Mouse (Mus musculus) G1E (cell line): Measurements from ENCODE around the gene Htt. TPM values are rescaled to one million over a fixed set of nuclear protein-coding genes. Genes with fewer than 3 reads are reported as not detected.
A peak's percentile ranks its signal among the peaks of the same experiment; 100 is the strongest.

Source experiments
- ATAC-seq: 2 replicates; pipeline ENCODE4 v1.8.0; 2016; ENCODE audit warnings: mild to moderate bottlenecking; ENCODE audit not compliant: insufficient number of reproducible peaks, poor library complexity, low FRiP score, severe bottlenecking; ENCODE audit errors: extremely low read depth
- DNase-seq: peaks from one replicate; pipeline ENCODE4 v3.0.0; 2012; ENCODE audit warnings: low spot score
- H3K27me3 ChIP-seq: 2 replicates; pipeline ENCODE4 v1.6.1; 2012; ENCODE audit warnings: mild to moderate bottlenecking, low read length, inconsistent platforms; ENCODE audit not compliant: insufficient read depth
- H3K36me3 ChIP-seq: replicated peaks from 2 replicates; pipeline ENCODE3; 2012; ENCODE audit warnings: mild to moderate bottlenecking, inconsistent platforms
- H3K4me1 ChIP-seq: 2 replicates; pipeline ENCODE4 v1.6.1; 2012; ENCODE audit warnings: low read depth, low read length, inconsistent platforms, mixed read lengths; ENCODE audit not compliant: insufficient read depth
- H3K4me3 ChIP-seq: 2 replicates; pipeline ENCODE4 v1.5.1; 2012; ENCODE audit warnings: low read depth, mild to moderate bottlenecking, inconsistent platforms, low read length, moderate library complexity, mixed read lengths
- H3K9me3 ChIP-seq: replicated peaks from 2 replicates; pipeline ENCODE4 v1.6.1; 2012; ENCODE audit warnings: inconsistent platforms
- CTCF ChIP-seq: IDR thresholded peaks from 2 replicates; pipeline ENCODE4 v1.5.1; 2012; ENCODE audit warnings: low read depth, low read length, inconsistent platforms, mixed read lengths
- GATA1 ChIP-seq: IDR thresholded peaks from 2 replicates; pipeline ENCODE4 v1.6.1; 2012; ENCODE audit warnings: borderline replicate concordance, low read length, inconsistent platforms, mixed read lengths
- GATA2 ChIP-seq: IDR thresholded peaks from 2 replicates; pipeline ENCODE4 v1.6.1; 2012; ENCODE audit warnings: low read depth, low read length, inconsistent platforms, borderline replicate concordance
- POLR2AphosphoS5 ChIP-seq: IDR thresholded peaks from 2 replicates; pipeline ENCODE4 v1.6.1; 2012; ENCODE audit warnings: low read depth, low read length, inconsistent platforms; ENCODE audit not compliant: insufficient replicate concordance
- TAL1 ChIP-seq: conservative IDR thresholded peaks from 2 replicates; pipeline ENCODE4 v1.6.1; 2012; ENCODE audit warnings: low read depth, low read length, inconsistent platforms, mixed read lengths
- polyA plus RNA-seq: library from polyadenylated mRNA; stranded (reverse); fragments of >175 nt; gene quantifications from 2 replicates; pipeline ENCODE4 v1.2.3, GENCODE M21; 2012
- total RNA-seq, 2 experiments: library from RNA; stranded (forward) in 1 of 2; stranded (reverse) in 1 of 2; fragments of 200-1000 nt in 1 of 2; fragments of >200 nt in 1 of 2; fragmentation: Nextera tagmentation in 1 of 2; gene quantifications; 2 replicates each; pipeline ENCODE4 v1.2.3; 2014 to 2017

Gene Htt
- total and polyA plus RNA-seq, 3 experiments: 4.9 to 51.1 (median 24.4) TPM

- H3K4me3 ChIP-seq: no peak overlapping the region
- TF ChIP-seq GATA1 (no peak), POLR2AphosphoS5 (no peak), GATA2 (no peak), CTCF (no peak), TAL1 (no peak)
- no peak for ATAC-seq
- no peaks in the 10 kb centered on the region for H3K9me3 ChIP-seq
- no peak for DNase-seq
- peaks cover 29% of the 10 kb centered on the region for H3K4me1 ChIP-seq
- H3K36me3 ChIP-seq: no peaks in the 10 kb centered on the region
- peaks cover 64% of the 10 kb centered on the region for H3K27me3 ChIP-seq
Measured at GRCm38 (mm10) chr5:34951161-34951834, 189.8 kb downstream of the Htt start.

GRCm38 (mm10) chr5:34954508-34954907, 193.0 kb downstream of the Htt start:
- no peaks in the 10 kb centered on the region for H3K36me3 ChIP-seq

DNA sequence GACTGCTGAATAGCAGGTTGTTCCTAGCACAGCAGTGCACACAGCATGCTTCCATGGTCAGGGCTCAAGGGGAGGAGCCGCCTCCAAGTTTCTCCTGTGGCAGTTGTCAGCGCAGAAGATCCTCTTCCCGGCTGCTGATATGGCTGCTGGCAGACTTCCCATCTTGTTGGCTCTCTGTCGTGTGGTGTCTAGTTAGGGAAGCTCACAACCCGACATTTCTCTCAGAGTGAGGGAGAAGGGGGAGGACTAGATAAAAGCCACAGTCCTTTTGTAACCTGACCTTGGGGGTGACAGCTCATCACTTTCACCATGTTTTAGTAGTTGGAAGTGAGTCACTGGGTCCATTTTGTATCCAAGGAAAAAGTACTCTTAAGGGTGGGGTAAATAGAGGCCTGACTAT, 194.1 kb downstream of the Htt start:
- no peak for DNase-seq
- Histone ChIP-seq H3K27me3 (peaks cover 47% of the 10 kb centered on the region), H3K9me3 (no peaks in the 10 kb centered on the region), H3K4me1 (peaks cover 26% of the 10 kb centered on the region), H3K36me3 (no peaks in the 10 kb centered on the region), H3K4me3 (no peak overlapping the region)
- ATAC-seq: no peak
- TF ChIP-seq CTCF (no peak), GATA1 (no peak), GATA2 (no peak), TAL1 (no peak), POLR2AphosphoS5 (no peak)

More at GRCm38 (mm10) chr5:34954508-34954907, 193.0 kb downstream of the Htt start:
- peaks cover 56% of the 10 kb centered on the region for H3K27me3 ChIP-seq
- DNase-seq (no peak), ATAC-seq (no peak)
- H3K4me1 ChIP-seq: peaks cover 22% of the 10 kb centered on the region
- H3K4me3 ChIP-seq: no peak overlapping the region
- TF ChIP-seq GATA1 (no peak), POLR2AphosphoS5 (no peak), TAL1 (no peak), GATA2 (no peak), CTCF (no peak)
- H3K9me3 ChIP-seq: no peaks in the 10 kb centered on the region

GRCm38 (mm10) chr5:34956151-34956550, 194.6 kb downstream of the Htt start:
- TF ChIP-seq POLR2AphosphoS5 (no peak), CTCF (no peak), GATA1 (no peak), GATA2 (no peak), TAL1 (no peak)
- no peaks in the 10 kb centered on the region for H3K9me3 ChIP-seq
- H3K36me3 ChIP-seq: no peaks in the 10 kb centered on the region
- ATAC-seq (no peak), DNase-seq (no peak)
- no peak overlapping the region for H3K4me3 ChIP-seq
- H3K4me1 ChIP-seq: peaks cover 31% of the 10 kb centered on the region
- peaks cover 44% of the 10 kb centered on the region for H3K27me3 ChIP-seq

GRCm38 (mm10) chr5:34957015-34957414, 195.5 kb downstream of the Htt start:
- TF ChIP-seq GATA2 (no peak), TAL1 (no peak), GATA1 (no peak)
- H3K9me3 ChIP-seq: no peaks in the 10 kb centered on the region
- no peak overlapping the region for H3K4me3 ChIP-seq
- H3K27me3 ChIP-seq: peaks cover 39% of the 10 kb centered on the region
- peaks cover 40% of the 10 kb centered on the region for H3K4me1 ChIP-seq
- no peak for DNase-seq
- no peak for ATAC-seq
- H3K36me3 ChIP-seq: no peaks in the 10 kb centered on the region

DNA sequence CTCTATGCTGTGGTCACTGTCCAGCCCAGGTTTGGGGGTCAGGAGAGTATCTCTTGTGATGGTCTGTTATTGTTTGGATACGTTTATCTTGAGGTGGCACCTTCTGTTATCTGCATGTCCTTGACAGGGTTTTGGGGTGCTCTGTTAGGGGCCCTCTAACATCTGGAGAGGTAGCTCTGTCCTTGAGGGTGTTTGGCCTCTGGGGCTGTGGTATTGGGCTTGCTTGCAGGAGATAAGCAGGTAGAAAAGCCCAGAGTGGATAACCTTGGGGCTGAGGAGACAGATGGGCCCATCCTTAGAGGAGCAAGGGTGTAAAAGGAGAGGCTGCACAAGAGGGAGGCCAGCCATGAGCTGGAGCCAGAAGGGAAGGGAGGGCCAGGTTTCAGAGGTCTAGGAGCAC, 198.5 kb downstream of the Htt start:
- Histone ChIP-seq H3K27me3 (peaks cover 24% of the 10 kb centered on the region), H3K4me1 (peaks cover 44% of the 10 kb centered on the region), H3K4me3 (peak overlapping the region; percentile 11; the same call in 1 of the 2 replicates)

More for the DNA sequence above, 198.5 kb downstream of the Htt start:
- H3K9me3 ChIP-seq: no peaks in the 10 kb centered on the region
- DNase-seq: peak; percentile 37
- TF ChIP-seq GATA2: no peak
- TF ChIP-seq TAL1: peak; percentile 71; the same call in 1 of the 2 replicates
- peak; percentile 49 for ATAC-seq
- H3K36me3 ChIP-seq: no peaks in the 10 kb centered on the region

Other genes with a start within 250 kb of the Htt start
- gene Tnip2, start 247.7 kb upstream of the Htt start, total RNA-seq (2014; fragmentation: Nextera tagmentation): 5.4 and 11.1 TPM in 2 replicates
- gene Tnip2, start 247.7 kb upstream of the Htt start, total RNA-seq (2017): 17.1 and 19.6 TPM in 2 replicates
- gene Tnip2, start 247.7 kb upstream of the Htt start, polyA plus RNA-seq: 4.8 and 4.9 TPM in 2 replicates
- 2.2 and 3.1 TPM in 2 replicates for gene Sh3bp2, start 235.9 kb upstream of the Htt start, total RNA-seq (2014; fragmentation: Nextera tagmentation)
- 3.5 and 5.6 TPM in 2 replicates for gene Sh3bp2, start 235.9 kb upstream of the Htt start, total RNA-seq (2017)
- gene Sh3bp2, start 235.9 kb upstream of the Htt start, polyA plus RNA-seq: 5.7 and 6.7 TPM in 2 replicates
- 147 and 158 TPM in 2 replicates for gene Add1, start 188.1 kb upstream of the Htt start, total RNA-seq (2014; fragmentation: Nextera tagmentation)
- 95.2 and 103 TPM in 2 replicates for gene Add1, start 188.1 kb upstream of the Htt start, total RNA-seq (2017)
- 257 TPM in 2 replicates for gene Add1, start 188.1 kb upstream of the Htt start, polyA plus RNA-seq
- gene Mfsd10, start 124.5 kb upstream of the Htt start, total RNA-seq (2014; fragmentation: Nextera tagmentation): 49.6 and 50.8 TPM in 2 replicates
- 44.6 and 61.3 TPM in 2 replicates for gene Mfsd10, start 124.5 kb upstream of the Htt start, total RNA-seq (2017)
- gene Mfsd10, start 124.5 kb upstream of the Htt start, polyA plus RNA-seq: 192 and 260 TPM in 2 replicates
- 56.8 and 82.3 TPM in 2 replicates for gene Nop14, start 101.6 kb upstream of the Htt start, total RNA-seq (2014; fragmentation: Nextera tagmentation)
- gene Nop14, start 101.6 kb upstream of the Htt start, total RNA-seq (2017): 39.7 and 48.1 TPM in 2 replicates
- gene Nop14, start 101.6 kb upstream of the Htt start, polyA plus RNA-seq: 34.6 and 39.5 TPM in 2 replicates
- gene Grk4, start 101.4 kb upstream of the Htt start, total RNA-seq (2014; fragmentation: Nextera tagmentation): 1.2 and 5.9 TPM in 2 replicates
- 0.16 and 2.5 TPM in 2 replicates for gene Grk4, start 101.4 kb upstream of the Htt start, total RNA-seq (2017)
- 0.17 and 0.34 TPM in 2 replicates for gene Grk4, start 101.4 kb upstream of the Htt start, polyA plus RNA-seq
- gene Msantd1, start 146.3 kb downstream of the Htt start, total RNA-seq (2014; fragmentation: Nextera tagmentation): not detected in 2 replicates
- gene Msantd1, start 146.3 kb downstream of the Htt start, total RNA-seq (2017): 0.22 and 0.29 TPM in 2 replicates
- 0.20 and 0.25 TPM in 2 replicates for gene Msantd1, start 146.3 kb downstream of the Htt start, polyA plus RNA-seq
- 6.5 and 14.3 TPM in 2 replicates for gene Rgs12, start 187.7 kb downstream of the Htt start, total RNA-seq (2014; fragmentation: Nextera tagmentation)
- 5.7 and 9.5 TPM in 2 replicates for gene Rgs12, start 187.7 kb downstream of the Htt start, total RNA-seq (2017)
- 1.8 and 1.9 TPM in 2 replicates for gene Rgs12, start 187.7 kb downstream of the Htt start, polyA plus RNA-seq